Mouse (Mus musculus): ENCODE measurements around the gene Cfap300. TPM values are rescaled to one million over a fixed set of nuclear protein-coding genes. Genes with fewer than 3 reads are reported as not detected.

Gene Cfap300
- total and polyA plus RNA-seq, 3 experiments, result 2.1 to 5.3 (median 3.6) TPM

GRCm38 (mm10) chr9:8043044-8043387, 393 bp upstream of the Cfap300 start:
- H3K4me1 ChIP-seq (ENCODE audit: insufficient read depth, low read depth, low read length), result peaks cover 21% of the 10 kb centered on the region
- DNase-seq (ENCODE audit: low spot score) (no peak), ATAC-seq (ENCODE audit: extremely low read depth, insufficient number of reproducible peaks, low FRiP score, poor library complexity, severe bottlenecking) (no peak)
- no peaks in the 10 kb centered on the region for H3K9me3 ChIP-seq (replicated peaks)
- H3K27me3 ChIP-seq (ENCODE audit: insufficient read depth, low read length), result no peaks in the 10 kb centered on the region; the same call in 1 of the 2 replicates
- TF ChIP-seq GATA2 (IDR thresholded peaks at IDR 0.05; ENCODE audit: borderline replicate concordance, low read depth, low read length) (no peak), POLR2AphosphoS5 (IDR thresholded peaks at IDR 0.05; ENCODE audit: insufficient replicate concordance, low read depth, low read length) (no peak), TAL1 (conservative IDR thresholded peaks at IDR 0.05; ENCODE audit: low read depth, low read length) (no peak), GATA1 (IDR thresholded peaks at IDR 0.05; ENCODE audit: borderline replicate concordance, low read length) (no peak), CTCF (IDR thresholded peaks at IDR 0.05; ENCODE audit: low read depth, low read length) (no peak)
- peak overlapping the region; percentile 86 for H3K4me3 ChIP-seq (ENCODE audit: low read depth, low read length)
- no peaks in the 10 kb centered on the region for H3K36me3 ChIP-seq (replicated peaks)

- H3K4me3 ChIP-seq (ENCODE audit: low read depth, low read length), result no peak overlapping the region
- no peaks in the 10 kb centered on the region for H3K36me3 ChIP-seq (replicated peaks)
- TF ChIP-seq CTCF (IDR thresholded peaks at IDR 0.05; ENCODE audit: low read depth, low read length) (no peak), POLR2AphosphoS5 (IDR thresholded peaks at IDR 0.05; ENCODE audit: insufficient replicate concordance, low read depth, low read length) (no peak), GATA1 (IDR thresholded peaks at IDR 0.05; ENCODE audit: borderline replicate concordance, low read length) (no peak), TAL1 (conservative IDR thresholded peaks at IDR 0.05; ENCODE audit: low read depth, low read length) (no peak), GATA2 (IDR thresholded peaks at IDR 0.05; ENCODE audit: borderline replicate concordance, low read depth, low read length) (no peak)
- no peaks in the 10 kb centered on the region for H3K9me3 ChIP-seq (replicated peaks)
- no peaks in the 10 kb centered on the region for H3K27me3 ChIP-seq (ENCODE audit: insufficient read depth, low read length)
- peaks cover 5% of the 10 kb centered on the region; the same call in 1 of the 2 replicates for H3K4me1 ChIP-seq (ENCODE audit: insufficient read depth, low read depth, low read length)
- DNase-seq (ENCODE audit: low spot score) (no peak), ATAC-seq (ENCODE audit: extremely low read depth, insufficient number of reproducible peaks, low FRiP score, poor library complexity, severe bottlenecking) (no peak)
Observed at GRCm38 (mm10) chr9:8035546-8035945, 7.1 kb downstream of the Cfap300 start.

GRCm38 (mm10) chr9:8035091-8035490, 7.5 kb downstream of the Cfap300 start:
- Histone ChIP-seq H3K4me1 (ENCODE audit: insufficient read depth, low read depth, low read length) (peaks cover 5% of the 10 kb centered on the region; the same call in 1 of the 2 replicates), H3K36me3 (replicated peaks) (no peaks in the 10 kb centered on the region), H3K27me3 (ENCODE audit: insufficient read depth, low read length) (no peaks in the 10 kb centered on the region), H3K4me3 (ENCODE audit: low read depth, low read length) (no peak overlapping the region), H3K9me3 (replicated peaks) (no peaks in the 10 kb centered on the region)
- no peak for DNase-seq (ENCODE audit: low spot score)
- ATAC-seq (ENCODE audit: extremely low read depth, insufficient number of reproducible peaks, low FRiP score, poor library complexity, severe bottlenecking), result no peak
- no peak for TF ChIP-seq CTCF (IDR thresholded peaks at IDR 0.05; ENCODE audit: low read depth, low read length)
- TF ChIP-seq TAL1 (conservative IDR thresholded peaks at IDR 0.05; ENCODE audit: low read depth, low read length), result no peak
- TF ChIP-seq POLR2AphosphoS5 (IDR thresholded peaks at IDR 0.05; ENCODE audit: insufficient replicate concordance, low read depth, low read length), result no peak
- no peak for TF ChIP-seq GATA1 (IDR thresholded peaks at IDR 0.05; ENCODE audit: borderline replicate concordance, low read length)
- TF ChIP-seq GATA2 (IDR thresholded peaks at IDR 0.05; ENCODE audit: borderline replicate concordance, low read depth, low read length), result no peak

GRCm38 (mm10) chr9:8034143-8034542, 8.5 kb downstream of the Cfap300 start:
- Histone ChIP-seq H3K27me3 (ENCODE audit: insufficient read depth, low read length) (no peaks in the 10 kb centered on the region), H3K9me3 (replicated peaks) (no peaks in the 10 kb centered on the region), H3K4me1 (ENCODE audit: insufficient read depth, low read depth, low read length) (no peaks in the 10 kb centered on the region), H3K36me3 (replicated peaks) (no peaks in the 10 kb centered on the region), H3K4me3 (ENCODE audit: low read depth, low read length) (no peak overlapping the region)
- TF ChIP-seq TAL1 (conservative IDR thresholded peaks at IDR 0.05; ENCODE audit: low read depth, low read length) (no peak), GATA1 (IDR thresholded peaks at IDR 0.05; ENCODE audit: borderline replicate concordance, low read length) (no peak), CTCF (IDR thresholded peaks at IDR 0.05; ENCODE audit: low read depth, low read length) (no peak), POLR2AphosphoS5 (IDR thresholded peaks at IDR 0.05; ENCODE audit: insufficient replicate concordance, low read depth, low read length) (no peak), GATA2 (IDR thresholded peaks at IDR 0.05; ENCODE audit: borderline replicate concordance, low read depth, low read length) (no peak)
- DNase-seq (ENCODE audit: low spot score) (no peak), ATAC-seq (ENCODE audit: extremely low read depth, insufficient number of reproducible peaks, low FRiP score, poor library complexity, severe bottlenecking) (no peak)

- no peaks in the 10 kb centered on the region for H3K27me3 ChIP-seq (ENCODE audit: insufficient read depth, low read length)
- no peak for ATAC-seq (ENCODE audit: extremely low read depth, insufficient number of reproducible peaks, low FRiP score, poor library complexity, severe bottlenecking)
- H3K4me3 ChIP-seq (ENCODE audit: low read depth, low read length), result no peak overlapping the region
- TF ChIP-seq POLR2AphosphoS5 (IDR thresholded peaks at IDR 0.05; ENCODE audit: insufficient replicate concordance, low read depth, low read length) (no peak), GATA2 (IDR thresholded peaks at IDR 0.05; ENCODE audit: borderline replicate concordance, low read depth, low read length) (no peak), TAL1 (conservative IDR thresholded peaks at IDR 0.05; ENCODE audit: low read depth, low read length) (no peak), CTCF (IDR thresholded peaks at IDR 0.05; ENCODE audit: low read depth, low read length) (no peak), GATA1 (IDR thresholded peaks at IDR 0.05; ENCODE audit: borderline replicate concordance, low read length) (no peak)
- H3K36me3 ChIP-seq (replicated peaks), result no peaks in the 10 kb centered on the region
- DNase-seq (ENCODE audit: low spot score), result no peak
- no peaks in the 10 kb centered on the region for H3K4me1 ChIP-seq (ENCODE audit: insufficient read depth, low read depth, low read length)
- no peaks in the 10 kb centered on the region for H3K9me3 ChIP-seq (replicated peaks)
Observed at GRCm38 (mm10) chr9:8032847-8033246, 9.8 kb downstream of the Cfap300 start.

GRCm38 (mm10) chr9:8018609-8019008, 24.0 kb downstream of the Cfap300 start:
- Histone ChIP-seq H3K4me3 (ENCODE audit: low read depth, low read length) (no peak overlapping the region), H3K4me1 (ENCODE audit: insufficient read depth, low read depth, low read length) (peaks cover 5% of the 10 kb centered on the region; the same call in 1 of the 2 replicates), H3K27me3 (ENCODE audit: insufficient read depth, low read length) (peaks cover 9% of the 10 kb centered on the region), H3K9me3 (replicated peaks) (no peaks in the 10 kb centered on the region), H3K36me3 (replicated peaks) (no peaks in the 10 kb centered on the region)
- no peak for ATAC-seq (ENCODE audit: extremely low read depth, insufficient number of reproducible peaks, low FRiP score, poor library complexity, severe bottlenecking)
- no peak for TF ChIP-seq POLR2AphosphoS5 (IDR thresholded peaks at IDR 0.05; ENCODE audit: insufficient replicate concordance, low read depth, low read length)
- no peak for TF ChIP-seq GATA1 (IDR thresholded peaks at IDR 0.05; ENCODE audit: borderline replicate concordance, low read length)
- TF ChIP-seq TAL1 (conservative IDR thresholded peaks at IDR 0.05; ENCODE audit: low read depth, low read length), result no peak
- no peak for TF ChIP-seq GATA2 (IDR thresholded peaks at IDR 0.05; ENCODE audit: borderline replicate concordance, low read depth, low read length)
- TF ChIP-seq CTCF (IDR thresholded peaks at IDR 0.05; ENCODE audit: low read depth, low read length), result no peak
- no peak for DNase-seq (ENCODE audit: low spot score)
